Mouse (Mus musculus) stomach, postnatal 0 days (tissue): ENCODE data around the gene Yars. TPM values are rescaled to one million over a fixed set of nuclear protein-coding genes. Genes with fewer than 3 reads are reported as not detected.

Experiments
- ATAC-seq: fragments of 200-750 bp; cut with Nextera tagmentation; 2 replicates; pipeline ENCODE4 v1.8.0; 2017; ENCODE audit not compliant: low FRiP score, low TSS enrichment
- DNase-seq: peaks from one replicate; pipeline ENCODE4 v3.0.0-alpha.2; 2016; ENCODE audit warnings: low spot score
- H3K27ac ChIP-seq: fragments of 300-500 bp; sonication (generic); replicated peaks from 2 replicates; pipeline ENCODE4 v1.5.1; 2014; ENCODE audit warnings: mild to moderate bottlenecking, control low read depth
- H3K27me3 ChIP-seq: fragments of 300-500 bp; sonication (generic); 2 replicates; pipeline ENCODE4 v1.6.1; 2014; ENCODE audit warnings: low read length; ENCODE audit not compliant: control insufficient read depth, insufficient read depth
- H3K36me3 ChIP-seq: fragments of 300-500 bp; sonication (generic); 2 replicates; pipeline ENCODE4 v1.6.1; 2014; ENCODE audit warnings: low read length, mixed read lengths; ENCODE audit not compliant: control insufficient read depth, insufficient read depth
- H3K4me1 ChIP-seq: fragments of 300-500 bp; sonication (generic); replicated peaks from 2 replicates; pipeline ENCODE4 v1.6.1; 2014; ENCODE audit warnings: antibody characterized with exemption; ENCODE audit not compliant: control insufficient read depth, insufficient read depth
- H3K4me2 ChIP-seq: fragments of 300-500 bp; sonication (generic); replicated peaks from 2 replicates; pipeline ENCODE4 v1.6.1; 2014; ENCODE audit warnings: low read depth, mild to moderate bottlenecking, control low read depth, moderate library complexity
- H3K4me3 ChIP-seq: fragments of 300-500 bp; sonication (generic); 2 replicates; pipeline ENCODE4 v1.5.1; 2014; ENCODE audit warnings: low read depth, low read length, control low read depth
- H3K9ac ChIP-seq: fragments of 300-500 bp; sonication (generic); 2 replicates; pipeline ENCODE4 v1.6.1; 2014; ENCODE audit warnings: mild to moderate bottlenecking, low read length, control low read depth, mixed read lengths
- H3K9me3 ChIP-seq: fragments of 300-500 bp; sonication (generic); 2 replicates; pipeline ENCODE4 v1.6.1; 2016; ENCODE audit warnings: low read length; ENCODE audit not compliant: control insufficient read depth
- CTCF ChIP-seq: IDR thresholded peaks from 2 replicates; pipeline ENCODE4 v1.5.1; 2016; ENCODE audit warnings: antibody characterized with exemption, low read depth, mild to moderate bottlenecking, moderate library complexity
- EP300 ChIP-seq: optimal IDR thresholded peaks from 2 replicates; pipeline ENCODE3; 2016; ENCODE audit warnings: antibody characterized with exemption
- WGBS: fragments of 180-500 bp; shearing (Covaris S2); extraction: QIAGEN DNeasy Blood & Tissue Kit; methylation state at CpG from one replicate; pipeline ENCODE4 v1.1.7; 2014; 5-methylcytosine and 5-hydroxymethylcytosine counted together
- polyA plus RNA-seq: library from polyadenylated mRNA; unstranded; fragments of >200 nt; fragmentation: Nextera tagmentation; extraction: Ambion mirVana; gene quantifications from 2 replicates; pipeline ENCODE4 v1.2.1, GENCODE M21; 2015

Yars gene
- polyA plus RNA-seq, 1 experiment from 2014 or later, result 41.3 TPM

- H3K4me2 ChIP-seq, result peak overlapping the region; percentile 38; the same call in 1 of the 2 replicates
- 0 out of 2 replicates have a peak, but pooled peaks cover 12% of the 10 kb centered on the region for H3K4me1 ChIP-seq
- peak overlapping the region; percentile 89 for H3K27ac ChIP-seq
- no peaks in the 10 kb centered on the region for H3K36me3 ChIP-seq
- H3K9me3 ChIP-seq, result no peaks in the 10 kb centered on the region
- 0 out of 2 replicates have a peak overlapping the region, but pooled peaks have one; percentile 1 for H3K4me3 ChIP-seq
- no peak overlapping the region for H3K9ac ChIP-seq
- TF ChIP-seq CTCF (no peak), EP300 (no peak)
- DNase-seq (peak; percentile 73), ATAC-seq (peak; percentile 51)
- WGBS, result 62% methylated on average over 8 of the region's 8 CpGs
- H3K27me3 ChIP-seq, result no peaks in the 10 kb centered on the region
Measured at GRCm38 (mm10) chr4:129236236-129236813, 46.8 kb downstream of the Yars start.

- Histone ChIP-seq H3K27me3 (no peaks in the 10 kb centered on the region), H3K4me1 (0 out of 2 replicates have a peak, but pooled peaks cover 6% of the 10 kb centered on the region), H3K9me3 (no peaks in the 10 kb centered on the region), H3K27ac (peak overlapping the region; percentile 89), H3K36me3 (no peaks in the 10 kb centered on the region), H3K4me2 (peak overlapping the region; percentile 93), H3K4me3 (peak overlapping the region; percentile 64), H3K9ac (peak overlapping the region; percentile 36; the same call in 1 of the 2 replicates)
- DNase-seq, result peak; percentile 58
- WGBS, result 9% methylated on average over 21 of the region's 21 CpGs
- 0 out of 2 replicates have a peak, but pooled peaks have one; percentile 4 for ATAC-seq
- TF ChIP-seq CTCF (no peak), EP300 (no peak)
Measured at GRCm38 (mm10) chr4:129237843-129238441, 48.4 kb downstream of the Yars start.

- no peaks in the 10 kb centered on the region for H3K36me3 ChIP-seq
- WGBS, result 2% methylated on average over 21 of the region's 23 CpGs
- TF ChIP-seq CTCF, result no peak
- no peak for TF ChIP-seq EP300
- peak overlapping the region; percentile 64 for H3K4me3 ChIP-seq
- ATAC-seq (peak; percentile 81), DNase-seq (peak; percentile 73)
- H3K9ac ChIP-seq, result peak overlapping the region; percentile 72
- peak overlapping the region; percentile 93 for H3K4me2 ChIP-seq
- peak overlapping the region; percentile 89 for H3K27ac ChIP-seq
- H3K9me3 ChIP-seq, result no peaks in the 10 kb centered on the region
- H3K4me1 ChIP-seq, result 0 out of 2 replicates have a peak, but pooled peaks cover 6% of the 10 kb centered on the region
- H3K27me3 ChIP-seq, result no peaks in the 10 kb centered on the region
Measured at GRCm38 (mm10) chr4:129238579-129239016, 49.0 kb downstream of the Yars start.

GRCm38 (mm10) chr4:129239075-129239474 is 49.5 kb downstream of the Yars start:
- Histone ChIP-seq H3K27ac (peak overlapping the region; percentile 89), H3K9me3 (no peaks in the 10 kb centered on the region), H3K9ac (peak overlapping the region; percentile 72), H3K4me3 (peak overlapping the region; percentile 64), H3K27me3 (no peaks in the 10 kb centered on the region), H3K36me3 (no peaks in the 10 kb centered on the region), H3K4me2 (peak overlapping the region; percentile 93), H3K4me1 (0 out of 2 replicates have a peak, but pooled peaks cover 6% of the 10 kb centered on the region)
- DNase-seq (peak; percentile 94), ATAC-seq (peak; percentile 80)
- WGBS, result 2% methylated on average over 25 of the region's 29 CpGs
- TF ChIP-seq CTCF, result no peak
- no peak for TF ChIP-seq EP300

- Histone ChIP-seq H3K9ac (no peak overlapping the region), H3K27ac (no peak overlapping the region), H3K9me3 (no peaks in the 10 kb centered on the region), H3K27me3 (no peaks in the 10 kb centered on the region), H3K4me3 (no peak overlapping the region), H3K4me1 (0 out of 2 replicates have a peak, but pooled peaks cover 6% of the 10 kb centered on the region), H3K4me2 (no peak overlapping the region), H3K36me3 (no peaks in the 10 kb centered on the region)
- ATAC-seq (no peak), DNase-seq (peak; percentile 18)
- TF ChIP-seq EP300 (no peak), CTCF (no peak)
- 37% methylated on average over 7 of the region's 7 CpGs for WGBS
Measured at GRCm38 (mm10) chr4:129241898-129242297, 52.3 kb downstream of the Yars start.

- Histone ChIP-seq H3K9me3 (no peaks in the 10 kb centered on the region), H3K9ac (no peak overlapping the region), H3K36me3 (no peaks in the 10 kb centered on the region), H3K4me2 (0 out of 2 replicates have a peak overlapping the region, but pooled peaks have one; percentile 11), H3K27ac (peak overlapping the region; percentile 70), H3K27me3 (no peaks in the 10 kb centered on the region), H3K4me3 (no peak overlapping the region), H3K4me1 (0 out of 2 replicates have a peak, but pooled peaks cover 6% of the 10 kb centered on the region)
- peak; percentile 19 for DNase-seq
- no peak for ATAC-seq
- WGBS, result 42% methylated on average over 4 of the region's 4 CpGs
- TF ChIP-seq CTCF, result no peak
- TF ChIP-seq EP300, result no peak
Measured at GRCm38 (mm10) chr4:129242327-129242726, 52.8 kb downstream of the Yars start.
